Mouse (Mus musculus): ENCODE data around the gene Lrrc4.

GRCm38 (mm10) chr6:28876492-28876891 lies 44.9 kb upstream of the Lrrc4 start:
- no peak for TF ChIP-seq CTCF (IDR thresholded peaks at IDR 0.05; ENCODE audit: extremely low read depth, insufficient read depth, low read length)
- no peak for TF ChIP-seq POLR2A (IDR thresholded peaks at IDR 0.05; ENCODE audit: extremely low read depth, insufficient read depth, low read length)

All from cortical plate, adult 2 months (tissue).